Mouse (Mus musculus): ENCODE data around the gene Ppil4.

GRCm38 (mm10) chr10:7864806-7865205 lies 72.1 kb downstream of the Ppil4 start:
- TF ChIP-seq EP300 (IDR thresholded peaks at IDR 0.05; ENCODE audit: low read depth in 1 of 2, low read length in 2 of 2): no peak
- no peak for TF ChIP-seq POLR2A (IDR thresholded peaks at IDR 0.05; ENCODE audit: control insufficient read depth in 1 of 2, insufficient read depth in 1 of 2, low read depth in 1 of 2, low read length in 2 of 2, poor library complexity in 1 of 2)
- no peak for TF ChIP-seq KAT2A (conservative IDR thresholded peaks at IDR 0.05; ENCODE audit: low read depth, low read length)
- no peak for TF ChIP-seq CTCF (IDR thresholded peaks at IDR 0.05 in 2 of 3, conservative IDR thresholded peaks at IDR 0.05 in 1 of 3; ENCODE audit: control insufficient read depth in 1 of 3, insufficient read depth in 1 of 3, low read depth in 2 of 3, low read length in 3 of 3, poor library complexity in 1 of 3, severe bottlenecking in 1 of 3)
- no peak for TF ChIP-seq ZNF384 (IDR thresholded peaks at IDR 0.05; ENCODE audit: low read depth, low read length)
- TF ChIP-seq HCFC1 (IDR thresholded peaks at IDR 0.05; ENCODE audit: low read depth, low read length): no peak
- TF ChIP-seq TAL1 (IDR thresholded peaks at IDR 0.05; ENCODE audit: low read length): no peak
- no peak for TF ChIP-seq POLR2AphosphoS5 (IDR thresholded peaks at IDR 0.05; ENCODE audit: borderline replicate concordance, low read depth, low read length)
- no peak for TF ChIP-seq SIN3A (IDR thresholded peaks at IDR 0.05; ENCODE audit: low read length)
- no peak for TF ChIP-seq ELF1 (IDR thresholded peaks at IDR 0.05; ENCODE audit: low read depth, low read length)
- no peak for TF ChIP-seq TBP (IDR thresholded peaks at IDR 0.05; ENCODE audit: low read depth, low read length)
- no peak for TF ChIP-seq SMC3 (IDR thresholded peaks at IDR 0.05; ENCODE audit: low read depth, low read length)
- TF ChIP-seq USF1 (IDR thresholded peaks at IDR 0.05; ENCODE audit: low read depth, low read length): no peak
